Mouse (Mus musculus): ENCODE results near the gene Nxn. TPM values are rescaled to one million over a fixed set of nuclear protein-coding genes. Genes with fewer than 3 reads are reported as not detected.

Gene Nxn
- total and polyA plus RNA-seq, 3 experiments, result 10.0 to 19.1 (median 14.6) TPM

- no peak for TF ChIP-seq POLR2A (IDR thresholded peaks at IDR 0.05; ENCODE audit: insufficient read depth, low read depth, low read length)
- TF ChIP-seq CTCF (IDR thresholded peaks at IDR 0.05), result peak; percentile 56
- TF ChIP-seq EP300 (IDR thresholded peaks at IDR 0.05; ENCODE audit: insufficient read depth, low read depth, low read length), result no peak
- H3K27ac ChIP-seq, result no peak overlapping the region
- no peaks in the 10 kb centered on the region; the same call in 1 of the 2 replicates for H3K4me1 ChIP-seq (ENCODE audit: control insufficient read depth, insufficient read depth, low read length)
- 67% methylated on average over 4 of the region's 4 CpGs for WGBS
- no peak overlapping the region for H3K4me3 ChIP-seq
- H3K27me3 ChIP-seq (ENCODE audit: control insufficient read depth, insufficient read depth, low read length), result no peaks in the 10 kb centered on the region
- no peak for DNase-seq
- H3K36me3 ChIP-seq (ENCODE audit: control insufficient read depth, insufficient read depth, low read length), result no peaks in the 10 kb centered on the region
- H3K79me2 ChIP-seq (replicated peaks; ENCODE audit: control insufficient read depth, insufficient read depth, low read length), result no peaks in the 10 kb centered on the region
- no peak overlapping the region for H3K9ac ChIP-seq (ENCODE audit: low read depth, low read length)
- intact Hi-C loops (cut with DNase I), result loop anchor here (2.0 kb wide), 1 partner anchor 36 kb away; no protein-coding TSS in a partner anchor
These were observed 20.2 kb upstream of the Nxn start for GRCm38 (mm10) chr11:76419179-76419578.

DNA sequence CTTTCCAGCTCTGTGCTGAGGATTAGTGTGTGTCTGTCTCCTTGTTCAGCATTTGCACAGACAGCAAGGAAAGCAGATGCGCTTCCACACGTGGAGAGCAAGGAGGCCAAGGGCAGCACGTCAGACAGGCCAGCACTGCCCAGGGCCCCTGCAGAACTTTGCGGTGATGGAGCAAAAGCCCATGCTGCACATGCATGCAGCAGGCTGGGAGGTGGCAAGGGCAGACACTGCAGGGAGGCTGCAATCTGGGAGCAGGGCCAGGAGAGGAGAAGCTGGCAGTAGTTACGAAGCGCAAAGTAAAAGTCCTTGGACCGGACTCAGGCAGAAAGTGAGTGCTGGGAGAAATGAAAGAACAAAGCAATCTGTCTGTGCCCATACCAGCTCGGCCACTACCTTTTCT is 19.5 kb upstream of the Nxn start:
- TF ChIP-seq CTCF (IDR thresholded peaks at IDR 0.05) (no peak), EP300 (IDR thresholded peaks at IDR 0.05; ENCODE audit: insufficient read depth, low read depth, low read length) (no peak), POLR2A (IDR thresholded peaks at IDR 0.05; ENCODE audit: insufficient read depth, low read depth, low read length) (no peak)
- H3K27ac ChIP-seq, result no peak overlapping the region
- H3K79me2 ChIP-seq (replicated peaks; ENCODE audit: control insufficient read depth, insufficient read depth, low read length), result no peaks in the 10 kb centered on the region
- no peak overlapping the region for H3K4me3 ChIP-seq
- no peak overlapping the region for H3K9ac ChIP-seq (ENCODE audit: low read depth, low read length)
- DNase-seq, result peak in 1 of 2 experiments; percentile 44
- intact Hi-C loops (cut with DNase I), result loop anchor here (2.0 kb wide), 1 partner anchor 36 kb away; no protein-coding TSS in a partner anchor
- WGBS, result 71% methylated on average over 8 of the region's 8 CpGs
- H3K27me3 ChIP-seq (ENCODE audit: control insufficient read depth, insufficient read depth, low read length), result no peaks in the 10 kb centered on the region
- H3K36me3 ChIP-seq (ENCODE audit: control insufficient read depth, insufficient read depth, low read length), result no peaks in the 10 kb centered on the region
- H3K4me1 ChIP-seq (ENCODE audit: control insufficient read depth, insufficient read depth, low read length), result no peaks in the 10 kb centered on the region; the same call in 1 of the 2 replicates

GRCm38 (mm10) chr11:76415985-76416384 is 17.0 kb upstream of the Nxn start:
- WGBS, result 51% methylated on average over 2 of the region's 2 CpGs
- DNase-seq, result no peak
- no peaks in the 10 kb centered on the region for H3K36me3 ChIP-seq (ENCODE audit: control insufficient read depth, insufficient read depth, low read length)
- no peak for TF ChIP-seq EP300 (IDR thresholded peaks at IDR 0.05; ENCODE audit: insufficient read depth, low read depth, low read length)
- TF ChIP-seq POLR2A (IDR thresholded peaks at IDR 0.05; ENCODE audit: insufficient read depth, low read depth, low read length), result no peak
- no peak for TF ChIP-seq CTCF (IDR thresholded peaks at IDR 0.05)
- no peak overlapping the region for H3K27ac ChIP-seq
- no peaks in the 10 kb centered on the region for H3K27me3 ChIP-seq (ENCODE audit: control insufficient read depth, insufficient read depth, low read length)
- H3K9ac ChIP-seq (ENCODE audit: low read depth, low read length), result no peak overlapping the region
- no peak overlapping the region for H3K4me3 ChIP-seq
- no peaks in the 10 kb centered on the region for H3K4me1 ChIP-seq (ENCODE audit: control insufficient read depth, insufficient read depth, low read length)
- intact Hi-C loops (cut with DNase I), result no loop called here
- H3K79me2 ChIP-seq (replicated peaks; ENCODE audit: control insufficient read depth, insufficient read depth, low read length), result no peaks in the 10 kb centered on the region

GRCm38 (mm10) chr11:76415001-76415400 is 16.1 kb upstream of the Nxn start:
- intact Hi-C loops (cut with DNase I), result no loop called here
- WGBS, result 88% methylated on average over 4 of the region's 4 CpGs
- Histone ChIP-seq H3K36me3 (ENCODE audit: control insufficient read depth, insufficient read depth, low read length) (no peaks in the 10 kb centered on the region), H3K79me2 (replicated peaks; ENCODE audit: control insufficient read depth, insufficient read depth, low read length) (no peaks in the 10 kb centered on the region), H3K27me3 (ENCODE audit: control insufficient read depth, insufficient read depth, low read length) (no peaks in the 10 kb centered on the region), H3K4me1 (ENCODE audit: control insufficient read depth, insufficient read depth, low read length) (no peaks in the 10 kb centered on the region), H3K4me3 (no peak overlapping the region), H3K9ac (ENCODE audit: low read depth, low read length) (no peak overlapping the region), H3K27ac (no peak overlapping the region)
- TF ChIP-seq CTCF (IDR thresholded peaks at IDR 0.05) (no peak), EP300 (IDR thresholded peaks at IDR 0.05; ENCODE audit: insufficient read depth, low read depth, low read length) (no peak), POLR2A (IDR thresholded peaks at IDR 0.05; ENCODE audit: insufficient read depth, low read depth, low read length) (no peak)
- no peak for DNase-seq

DNA sequence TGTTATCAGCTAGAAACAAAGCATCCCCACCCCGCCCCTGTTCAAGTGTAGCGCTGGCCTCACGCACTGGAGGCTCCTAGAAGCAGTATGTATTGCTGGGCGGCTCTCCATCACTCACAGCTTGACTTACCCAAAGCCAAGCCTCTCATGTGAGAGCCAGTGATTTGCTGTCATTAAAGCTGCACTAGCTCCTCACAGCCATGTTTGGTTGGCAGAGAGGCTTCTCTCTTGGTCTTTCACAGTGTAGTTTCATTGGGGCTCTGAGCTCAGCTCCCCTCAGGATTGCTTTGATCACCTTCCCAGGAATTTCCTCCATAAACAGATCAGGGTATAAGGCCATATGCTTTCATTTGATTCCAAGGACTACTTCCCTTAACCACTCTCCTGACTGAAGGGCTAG is 14.3 kb upstream of the Nxn start:
- Histone ChIP-seq H3K36me3 (ENCODE audit: control insufficient read depth, insufficient read depth, low read length) (no peaks in the 10 kb centered on the region), H3K4me3 (no peak overlapping the region)
- WGBS, result 85% methylated on average over 4 of the region's 4 CpGs

GRCm38 (mm10) chr11:76410826-76411225 is 11.9 kb upstream of the Nxn start:
- Histone ChIP-seq H3K27me3 (ENCODE audit: control insufficient read depth, insufficient read depth, low read length) (no peaks in the 10 kb centered on the region), H3K79me2 (replicated peaks; ENCODE audit: control insufficient read depth, insufficient read depth, low read length) (no peaks in the 10 kb centered on the region), H3K27ac (no peak overlapping the region), H3K4me3 (no peak overlapping the region), H3K4me1 (ENCODE audit: control insufficient read depth, insufficient read depth, low read length) (no peaks in the 10 kb centered on the region), H3K36me3 (ENCODE audit: control insufficient read depth, insufficient read depth, low read length) (no peaks in the 10 kb centered on the region), H3K9ac (ENCODE audit: low read depth, low read length) (no peak overlapping the region)
- intact Hi-C loops (cut with DNase I), result loop anchor here (2.0 kb wide), 1 partner anchor 44 kb away; no protein-coding TSS in a partner anchor
- DNase-seq, result peak; percentile 42 to 66
- peak; percentile 82 for TF ChIP-seq CTCF (IDR thresholded peaks at IDR 0.05)
- no peak for TF ChIP-seq EP300 (IDR thresholded peaks at IDR 0.05; ENCODE audit: insufficient read depth, low read depth, low read length)
- WGBS, result 62% methylated on average over 12 of the region's 12 CpGs

More for the DNA sequence above, 14.3 kb upstream of the Nxn start:
- H3K4me1 ChIP-seq (ENCODE audit: control insufficient read depth, insufficient read depth, low read length), result no peaks in the 10 kb centered on the region
- no peaks in the 10 kb centered on the region for H3K79me2 ChIP-seq (replicated peaks; ENCODE audit: control insufficient read depth, insufficient read depth, low read length)
- H3K27ac ChIP-seq, result no peak overlapping the region
- no peak for TF ChIP-seq CTCF (IDR thresholded peaks at IDR 0.05)
- TF ChIP-seq POLR2A (IDR thresholded peaks at IDR 0.05; ENCODE audit: insufficient read depth, low read depth, low read length), result no peak
- TF ChIP-seq EP300 (IDR thresholded peaks at IDR 0.05; ENCODE audit: insufficient read depth, low read depth, low read length), result no peak
- intact Hi-C loops (cut with DNase I), result no loop called here
- H3K27me3 ChIP-seq (ENCODE audit: control insufficient read depth, insufficient read depth, low read length), result no peaks in the 10 kb centered on the region
- H3K9ac ChIP-seq (ENCODE audit: low read depth, low read length), result no peak overlapping the region
- no peak for DNase-seq

Measured in heart, adult 2 months (tissue).